Mouse (Mus musculus) neutrophil, adult 83 days (primary cell): ENCODE measurements around the gene Gnb5. TPM values are rescaled to one million over a fixed set of nuclear protein-coding genes. Genes with fewer than 3 reads are reported as not detected.

Experiments
- total RNA-seq, 2 experiments: library from RNA; stranded (reverse); gene quantifications; one replicate each; pipeline ENCODE4 v1.2.4; 2023

Gnb5 gene
- total RNA-seq, result 1 to 10 TPM in 1 of 2 experiments, under 1 TPM in 1; 0.59 to 1.3 TPM

DNA sequence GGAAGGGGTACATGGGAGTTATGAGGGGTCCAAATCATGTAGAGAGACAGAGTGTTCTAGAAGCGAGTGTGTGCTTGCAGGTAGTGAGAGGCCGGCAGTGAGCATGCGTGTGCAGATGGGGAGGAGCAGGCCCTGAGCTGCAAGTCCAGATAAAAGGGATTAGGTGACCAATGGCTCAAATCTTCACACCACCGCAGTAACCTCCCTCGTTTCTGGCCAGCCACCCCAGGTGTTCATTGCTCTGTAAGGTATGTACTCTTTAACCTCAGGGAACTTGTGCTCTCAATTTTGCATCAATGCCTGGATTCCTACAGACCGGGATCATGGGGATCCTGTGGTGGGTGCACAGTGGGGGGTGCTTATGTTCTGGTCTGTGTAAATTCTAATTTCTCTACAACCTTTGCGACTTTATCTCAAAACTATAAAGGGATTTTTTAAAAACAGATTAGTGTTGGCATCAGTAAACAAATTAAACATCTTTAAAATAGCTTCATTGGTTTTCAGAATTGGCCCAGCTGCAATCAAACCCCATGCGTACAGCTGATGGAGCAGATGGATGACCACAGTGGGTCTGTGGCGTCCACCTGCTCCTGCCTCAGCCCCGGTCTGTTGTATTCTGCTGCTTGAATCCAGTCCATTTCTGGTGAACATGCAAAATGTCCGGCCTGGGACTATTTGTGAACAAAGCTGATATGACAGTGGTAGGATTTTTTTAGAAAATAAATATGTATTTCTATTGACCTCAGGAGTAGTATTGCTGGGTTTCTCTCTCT lies at the start of gene Gnb5:
TSS of gene Gnb5 (plus strand) at position 163 of the 773 bp plus-strand sequence.

DNA sequence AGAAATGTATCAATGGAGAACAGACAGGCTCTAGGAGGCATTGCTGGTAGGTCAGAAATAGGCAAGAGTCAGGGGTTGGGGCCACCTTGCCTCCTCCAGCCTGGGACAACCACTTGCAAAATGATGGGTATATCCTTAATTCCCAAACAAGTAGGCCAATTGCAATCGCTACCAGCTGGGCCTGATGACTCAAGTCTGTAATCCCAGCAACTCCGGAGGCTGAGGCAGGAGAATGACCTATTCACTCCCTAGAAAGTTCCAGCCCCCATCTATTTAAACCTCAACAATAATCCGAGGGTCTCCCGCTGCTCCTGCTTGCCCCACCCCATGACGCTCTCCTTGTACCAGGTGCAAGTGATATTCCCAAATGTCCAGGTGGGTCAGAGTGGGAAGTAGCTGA lies 41.4 kb downstream of the Gnb5 start, which contains the start of gene Bcl2l10:
TSS of gene Bcl2l10 (plus strand) at position 301 of the 400 bp plus-strand sequence.

Other genes starting within 250 kb of the Gnb5 start
- 100 to 1,000 TPM; 114 to 148 TPM for gene Myo5a, start 235.3 kb upstream of the Gnb5 start, total RNA-seq
- under 1 TPM in 1 of 2 experiments, not detected in 1; 0.09 TPM for gene Myo5c, start 74.3 kb upstream of the Gnb5 start, total RNA-seq
- gene Bcl2l10, start 41.5 kb downstream of the Gnb5 start, total RNA-seq, result not detected
- 10 to 100 TPM; 46.0 to 49.1 TPM for gene Mapk6, start 103.7 kb downstream of the Gnb5 start, total RNA-seq
- gene Leo1, start 135.2 kb downstream of the Gnb5 start, total RNA-seq, result 10 to 100 TPM; 12.9 to 13.0 TPM